Mouse (Mus musculus): ENCODE results near the gene Jak2. TPM values are rescaled to one million over a fixed set of nuclear protein-coding genes. Genes with fewer than 3 reads are reported as not detected.

Gene Jak2
- total and polyA plus RNA-seq, 2 experiments from 2014 or later: 13.2 to 52.5 TPM

GRCm38 (mm10) chr19:29221867-29222266 lies 29.8 kb upstream of the Jak2 start:
- Histone ChIP-seq H3K36me3 (ENCODE audit: insufficient read depth) (no peaks in the 10 kb centered on the region), H3K4me3 (ENCODE audit: low read depth, low read length) (no peak overlapping the region), H3K27me3 (ENCODE audit: insufficient read depth, low read length) (no peaks in the 10 kb centered on the region), H3K27ac (ENCODE audit: low read depth, low read length) (no peak overlapping the region), H3K4me2 (ENCODE audit: low read depth) (no peak overlapping the region), H3K4me1 (ENCODE audit: insufficient read depth) (no peaks in the 10 kb centered on the region), H3K9ac (no peak overlapping the region), H3K9me3 (ENCODE audit: low read length) (no peaks in the 10 kb centered on the region)
- DNase-seq: no peak
- 57% methylated on average over 4 of the region's 4 CpGs for WGBS
- TF ChIP-seq CTCF (IDR thresholded peaks at IDR 0.05; ENCODE audit: low read depth): no peak
- ATAC-seq: no peak

GRCm38 (mm10) chr19:29224968-29225367 lies 26.7 kb upstream of the Jak2 start:
- no peak overlapping the region for H3K9ac ChIP-seq
- DNase-seq (no peak), ATAC-seq (no peak)
- no peak for TF ChIP-seq CTCF (IDR thresholded peaks at IDR 0.05; ENCODE audit: low read depth)
- no peaks in the 10 kb centered on the region for H3K27me3 ChIP-seq (ENCODE audit: insufficient read depth, low read length)
- H3K36me3 ChIP-seq (ENCODE audit: insufficient read depth): no peaks in the 10 kb centered on the region
- no peak overlapping the region for H3K27ac ChIP-seq (ENCODE audit: low read depth, low read length)
- H3K4me2 ChIP-seq (ENCODE audit: low read depth): no peak overlapping the region
- H3K4me3 ChIP-seq (ENCODE audit: low read depth, low read length): no peak overlapping the region
- no peaks in the 10 kb centered on the region for H3K9me3 ChIP-seq (ENCODE audit: low read length)
- no peaks in the 10 kb centered on the region for H3K4me1 ChIP-seq (ENCODE audit: insufficient read depth)

GRCm38 (mm10) chr19:29226996-29227395 lies 24.6 kb upstream of the Jak2 start:
- Histone ChIP-seq H3K27ac (ENCODE audit: low read depth, low read length) (no peak overlapping the region), H3K4me3 (ENCODE audit: low read depth, low read length) (no peak overlapping the region), H3K9me3 (ENCODE audit: low read length) (no peaks in the 10 kb centered on the region), H3K36me3 (ENCODE audit: insufficient read depth) (no peaks in the 10 kb centered on the region), H3K9ac (no peak overlapping the region), H3K4me2 (ENCODE audit: low read depth) (no peak overlapping the region), H3K27me3 (ENCODE audit: insufficient read depth, low read length) (no peaks in the 10 kb centered on the region), H3K4me1 (ENCODE audit: insufficient read depth) (no peaks in the 10 kb centered on the region)
- no peak for TF ChIP-seq CTCF (IDR thresholded peaks at IDR 0.05; ENCODE audit: low read depth)
- DNase-seq (no peak), ATAC-seq (no peak)
- 72% methylated on average over 1 of the region's 1 CpGs for WGBS

GRCm38 (mm10) chr19:29227941-29228590 lies 23.6 kb upstream of the Jak2 start:
- Histone ChIP-seq H3K27ac (ENCODE audit: low read depth, low read length) (no peak overlapping the region), H3K4me3 (ENCODE audit: low read depth, low read length) (no peak overlapping the region), H3K9ac (no peak overlapping the region), H3K27me3 (ENCODE audit: insufficient read depth, low read length) (no peaks in the 10 kb centered on the region), H3K4me2 (ENCODE audit: low read depth) (no peak overlapping the region), H3K9me3 (ENCODE audit: low read length) (no peaks in the 10 kb centered on the region), H3K36me3 (ENCODE audit: insufficient read depth) (no peaks in the 10 kb centered on the region), H3K4me1 (ENCODE audit: insufficient read depth) (no peaks in the 10 kb centered on the region)
- DNase-seq (no peak), ATAC-seq (no peak)
- TF ChIP-seq CTCF (IDR thresholded peaks at IDR 0.05; ENCODE audit: low read depth): no peak
- 75% methylated on average over 9 of the region's 9 CpGs for WGBS

GRCm38 (mm10) chr19:29228989-29229388 lies 22.6 kb upstream of the Jak2 start:
- no peak for DNase-seq
- no peaks in the 10 kb centered on the region for H3K27me3 ChIP-seq (ENCODE audit: insufficient read depth, low read length)
- H3K36me3 ChIP-seq (ENCODE audit: insufficient read depth): no peaks in the 10 kb centered on the region
- 83% methylated on average over 2 of the region's 2 CpGs for WGBS
- no peak overlapping the region for H3K4me3 ChIP-seq (ENCODE audit: low read depth, low read length)
- ATAC-seq: no peak
- H3K9ac ChIP-seq: no peak overlapping the region
- H3K4me2 ChIP-seq (ENCODE audit: low read depth): no peak overlapping the region
- H3K4me1 ChIP-seq (ENCODE audit: insufficient read depth): no peaks in the 10 kb centered on the region
- no peak for TF ChIP-seq CTCF (IDR thresholded peaks at IDR 0.05; ENCODE audit: low read depth)
- no peak overlapping the region for H3K27ac ChIP-seq (ENCODE audit: low read depth, low read length)
- H3K9me3 ChIP-seq (ENCODE audit: low read length): no peaks in the 10 kb centered on the region

GRCm38 (mm10) chr19:29232738-29233137 lies 18.9 kb upstream of the Jak2 start:
- ATAC-seq (no peak), DNase-seq (no peak)
- Histone ChIP-seq H3K27me3 (ENCODE audit: insufficient read depth, low read length) (no peaks in the 10 kb centered on the region), H3K4me3 (ENCODE audit: low read depth, low read length) (no peak overlapping the region), H3K9me3 (ENCODE audit: low read length) (no peaks in the 10 kb centered on the region), H3K4me1 (ENCODE audit: insufficient read depth) (peaks cover 5% of the 10 kb centered on the region; the same call in 1 of the 2 replicates), H3K36me3 (ENCODE audit: insufficient read depth) (no peaks in the 10 kb centered on the region), H3K9ac (no peak overlapping the region), H3K27ac (ENCODE audit: low read depth, low read length) (no peak overlapping the region), H3K4me2 (ENCODE audit: low read depth) (no peak overlapping the region)
- 85% methylated on average over 6 of the region's 6 CpGs for WGBS
- TF ChIP-seq CTCF (IDR thresholded peaks at IDR 0.05; ENCODE audit: low read depth): no peak

- peak; percentile 72 for ATAC-seq
- WGBS: 48% methylated on average over 9 of the region's 9 CpGs
- no peaks in the 10 kb centered on the region for H3K36me3 ChIP-seq (ENCODE audit: insufficient read depth)
- no peak overlapping the region for H3K4me2 ChIP-seq (ENCODE audit: low read depth)
- no peaks in the 10 kb centered on the region for H3K9me3 ChIP-seq (ENCODE audit: low read length)
- no peak overlapping the region for H3K27ac ChIP-seq (ENCODE audit: low read depth, low read length)
- no peak overlapping the region for H3K9ac ChIP-seq
- no peaks in the 10 kb centered on the region for H3K27me3 ChIP-seq (ENCODE audit: insufficient read depth, low read length)
- no peak overlapping the region for H3K4me3 ChIP-seq (ENCODE audit: low read depth, low read length)
- peaks cover 5% of the 10 kb centered on the region; the same call in 1 of the 2 replicates for H3K4me1 ChIP-seq (ENCODE audit: insufficient read depth)
- no peak for DNase-seq
- no peak for TF ChIP-seq CTCF (IDR thresholded peaks at IDR 0.05; ENCODE audit: low read depth)
Observed at GRCm38 (mm10) chr19:29236658-29237385, 14.8 kb upstream of the Jak2 start.

Data from forebrain, postnatal 0 days (tissue).